Mouse (Mus musculus) thymus, adult 2 months (tissue): ENCODE results near the gene Sdk2. TPM values are rescaled to one million over a fixed set of nuclear protein-coding genes. Genes with fewer than 3 reads are reported as not detected.

ENCODE experiments used
- DNase-seq: peaks from one replicate; pipeline ENCODE4 v3.0.0; 2021
- H3K27ac ChIP-seq: fragments of 200-500 bp; 2 replicates; pipeline ENCODE4 v1.5.1; 2012; ENCODE audit warnings: low read length, control low read depth; ENCODE audit not compliant: control insufficient read depth, insufficient read depth
- H3K27me3 ChIP-seq: fragments of 200-500 bp; 2 replicates; pipeline ENCODE4 v1.6.1; 2012; ENCODE audit warnings: mild to moderate bottlenecking, low read length, moderate library complexity, mixed read lengths; ENCODE audit not compliant: control insufficient read depth, insufficient read depth
- H3K36me3 ChIP-seq: fragments of 200-500 bp; 2 replicates; pipeline ENCODE4 v1.6.1; 2012; ENCODE audit warnings: mild to moderate bottlenecking, low read length, moderate library complexity; ENCODE audit not compliant: control insufficient read depth, insufficient read depth
- H3K4me1 ChIP-seq: fragments of 200-500 bp; replicated peaks from 2 replicates; pipeline ENCODE4 v1.6.1; 2012; ENCODE audit warnings: low read length; ENCODE audit not compliant: control insufficient read depth, insufficient read depth
- H3K4me3 ChIP-seq: fragments of 200-500 bp; 2 replicates; pipeline ENCODE4 v1.5.1; 2012; ENCODE audit warnings: mild to moderate bottlenecking, low read length, control low read depth, moderate library complexity; ENCODE audit not compliant: control insufficient read depth, insufficient read depth
- CTCF ChIP-seq: fragments of 200-500 bp; IDR thresholded peaks from 2 replicates; pipeline ENCODE4 v1.5.1; 2012; ENCODE audit warnings: mild to moderate bottlenecking, control low read depth, low read length, moderate library complexity, borderline replicate concordance; ENCODE audit not compliant: control insufficient read depth, poor library complexity, insufficient read depth; ENCODE audit errors: extremely low read depth
- POLR2A ChIP-seq: fragments of 200-500 bp; IDR thresholded peaks from 2 replicates; pipeline ENCODE4 v1.6.1; 2012; ENCODE audit warnings: mild to moderate bottlenecking, low read length, control low read depth, moderate library complexity; ENCODE audit not compliant: control insufficient read depth, poor library complexity, insufficient read depth; ENCODE audit errors: extremely low read depth
- WGBS: fragments of 180-500 bp; shearing (Covaris S2); methylation state at CpG from one replicate; pipeline ENCODE4 v1.1.7; 2018; 5-methylcytosine and 5-hydroxymethylcytosine counted together
- polyA plus RNA-seq: library from polyadenylated mRNA; depleted of rRNA; stranded (reverse); fragments of >200 nt; gene quantifications from 2 replicates; pipeline ENCODE4 v1.2.3, GENCODE M21; 2012

The Sdk2 gene
- polyA plus RNA-seq, 1 experiment = 1.4 TPM

GRCm38 (mm10) chr11:113990466-113990865 lies 76.4 kb downstream of the Sdk2 start:
- no peak for DNase-seq

GRCm38 (mm10) chr11:113990065-113990464 lies 76.8 kb downstream of the Sdk2 start:
- Histone ChIP-seq H3K4me1 (no peaks in the 10 kb centered on the region), H3K27me3 (no peaks in the 10 kb centered on the region), H3K4me3 (no peak overlapping the region), H3K27ac (no peak overlapping the region), H3K36me3 (no peaks in the 10 kb centered on the region)
- 64% methylated on average over 4 of the region's 4 CpGs for WGBS
- DNase-seq = no peak
- no peak for TF ChIP-seq POLR2A
- no peak for TF ChIP-seq CTCF

More at GRCm38 (mm10) chr11:113990466-113990865, 76.4 kb downstream of the Sdk2 start:
- H3K4me3 ChIP-seq = no peak overlapping the region
- H3K27me3 ChIP-seq = no peaks in the 10 kb centered on the region
- no peaks in the 10 kb centered on the region for H3K36me3 ChIP-seq
- 17% methylated on average over 6 of the region's 6 CpGs for WGBS
- no peak overlapping the region for H3K27ac ChIP-seq
- TF ChIP-seq CTCF (no peak), POLR2A (no peak)
- no peaks in the 10 kb centered on the region for H3K4me1 ChIP-seq

GRCm38 (mm10) chr11:113985826-113986416 lies 80.9 kb downstream of the Sdk2 start:
- TF ChIP-seq POLR2A (no peak), CTCF (no peak)
- no peak for DNase-seq
- H3K36me3 ChIP-seq = no peaks in the 10 kb centered on the region
- WGBS = 18% methylated on average over 5 of the region's 5 CpGs
- no peaks in the 10 kb centered on the region for H3K27me3 ChIP-seq
- no peak overlapping the region for H3K27ac ChIP-seq
- no peak overlapping the region for H3K4me3 ChIP-seq
- no peaks in the 10 kb centered on the region for H3K4me1 ChIP-seq

GRCm38 (mm10) chr11:113981732-113982503 lies 84.9 kb downstream of the Sdk2 start:
- no peak overlapping the region for H3K4me3 ChIP-seq
- H3K27me3 ChIP-seq = no peaks in the 10 kb centered on the region
- WGBS = 56% methylated on average over 7 of the region's 7 CpGs
- DNase-seq = no peak
- no peaks in the 10 kb centered on the region for H3K36me3 ChIP-seq
- H3K4me1 ChIP-seq = no peaks in the 10 kb centered on the region
- TF ChIP-seq POLR2A (no peak), CTCF (no peak)
- no peak overlapping the region for H3K27ac ChIP-seq

GRCm38 (mm10) chr11:113981088-113981487 lies 85.8 kb downstream of the Sdk2 start:
- no peak for DNase-seq
- no peak overlapping the region for H3K27ac ChIP-seq
- TF ChIP-seq CTCF = no peak
- no peak for TF ChIP-seq POLR2A
- H3K27me3 ChIP-seq = no peaks in the 10 kb centered on the region
- 94% methylated on average over 6 of the region's 6 CpGs for WGBS
- no peak overlapping the region for H3K4me3 ChIP-seq
- no peaks in the 10 kb centered on the region for H3K4me1 ChIP-seq
- no peaks in the 10 kb centered on the region for H3K36me3 ChIP-seq

GRCm38 (mm10) chr11:113978318-113978717 lies 88.5 kb downstream of the Sdk2 start:
- H3K4me1 ChIP-seq = no peaks in the 10 kb centered on the region
- H3K27me3 ChIP-seq = no peaks in the 10 kb centered on the region
- H3K36me3 ChIP-seq = no peaks in the 10 kb centered on the region
- no peak for TF ChIP-seq POLR2A
- no peak for TF ChIP-seq CTCF
- 99% methylated on average over 12 of the region's 12 CpGs for WGBS
- no peak overlapping the region for H3K4me3 ChIP-seq
- DNase-seq = no peak
- no peak overlapping the region for H3K27ac ChIP-seq
